Mouse (Mus musculus): ENCODE data around the gene Nceh1. TPM values are rescaled to one million over a fixed set of nuclear protein-coding genes. Genes with fewer than 3 reads are reported as not detected.

Gene Nceh1
- polyA plus RNA-seq, 1 experiment from 2014 or later: 6.9 TPM

Other genes with a start within 250 kb of the Nceh1 start
- gene Ect2, start 29.1 kb upstream of the Nceh1 start, polyA plus RNA-seq (2016; fragmentation: Nextera tagmentation; extraction: Ambion mirVana): 59.6 and 66.6 TPM in 2 replicates
- not detected in 2 replicates for gene Tnfsf10, start 134.1 kb downstream of the Nceh1 start, polyA plus RNA-seq (2016; fragmentation: Nextera tagmentation; extraction: Ambion mirVana)
- not detected in 2 replicates for gene Ghsr, start 188.4 kb downstream of the Nceh1 start, polyA plus RNA-seq (2016; fragmentation: Nextera tagmentation; extraction: Ambion mirVana)